In genomic region chr1:58713893-58714231, GRCm38 (mm10) we compare ENCODE assay signal across 10 mouse cellular contexts. TPM values are rescaled to one million over a fixed set of nuclear protein-coding genes. Genes with fewer than 3 reads are reported as not detected.
A peak's percentile ranks its signal among the peaks of the same experiment; 100 is the strongest.
DNase-seq lines count a peak whose midpoint lies in the region; ATAC-seq lines count a peak whose summit lies in the region.
"Had no signal": no experiment of that assay in that cellular context is flagged by ENCODE, and none has a peak within 500 bp of the region (broad histone marks: within the 10 kb centered on the region; RNA-seq: fewer than 3 reads in every experiment).

No protein-coding gene starts in this region.

- intact Hi-C loops in left cerebral cortex, postnatal 4 days (cut with DNase I) = no loop called here
- intact Hi-C loops in gastrocnemius, postnatal 14 days (cut with DNase I; ENCODE audit: low total_unique reads) = no loop called here

- H3K4me3 ChIP-seq in liver, embryonic 13.5 days (replicated peaks) = peak overlapping the region; percentile 78
- H3K4me3 ChIP-seq in neural tube, embryonic 12.5 days = peak overlapping the region; percentile 64

- peak overlapping the region; percentile 96 for H3K27ac ChIP-seq in liver, embryonic 13.5 days
- H3K27ac ChIP-seq in neural tube, embryonic 12.5 days = no peak overlapping the region

- no peak for ATAC-seq in liver, embryonic 13.5 days (ENCODE audit: low read depth)
- ATAC-seq in neural tube, embryonic 12.5 days (ENCODE audit: low FRiP score, low read depth) = no peak
- ATAC-seq: Patski had no signal

- peak overlapping the region; percentile 78 for H3K9ac ChIP-seq in liver, embryonic 13.5 days
- peak overlapping the region; percentile 57; the same call in 1 of the 2 replicates for H3K9ac ChIP-seq in neural tube, embryonic 12.5 days

- WGBS in liver, embryonic 13.5 days (ENCODE audit: insufficient replicate concordance) = 31% methylated on average over 4 of the region's 4 CpGs
- 57% methylated on average over 4 of the region's 4 CpGs for WGBS in neural tube, embryonic 12.5 days

- peak overlapping the region; percentile 77 for H3K4me2 ChIP-seq in liver, embryonic 13.5 days
- H3K4me2 ChIP-seq in neural tube, embryonic 12.5 days (replicated peaks) = peak overlapping the region; percentile 70

- H3K27me3 ChIP-seq in liver, embryonic 13.5 days = no peaks in the 10 kb centered on the region
- H3K27me3 ChIP-seq in neural tube, embryonic 12.5 days (replicated peaks) = no peaks in the 10 kb centered on the region
- H3K27me3 ChIP-seq: Patski had no signal

- H3K9me3 ChIP-seq in liver, embryonic 13.5 days (replicated peaks) = no peaks in the 10 kb centered on the region
- H3K9me3 ChIP-seq in neural tube, embryonic 12.5 days = no peaks in the 10 kb centered on the region

- peaks cover 45% of the 10 kb centered on the region for H3K4me1 ChIP-seq in liver, embryonic 13.5 days (replicated peaks)
- H3K4me1 ChIP-seq in neural tube, embryonic 12.5 days = peaks cover 6% of the 10 kb centered on the region; the same call in 1 of the 2 replicates

- peaks cover 19% of the 10 kb centered on the region for H3K36me3 ChIP-seq in liver, embryonic 13.5 days
- H3K36me3 ChIP-seq in neural tube, embryonic 12.5 days = no peaks in the 10 kb centered on the region

- peak; percentile 71 for DNase-seq in left cerebral cortex, postnatal 4 days
- DNase-seq in left cerebral cortex, adult 11 months (ENCODE audit: low spot score) = no peak
- peak; percentile 82 to 84 for DNase-seq in cerebellum, adult 18-20 months
- DNase-seq in gastrocnemius, postnatal 14 days = peak; percentile 69
- DNase-seq in induced T-regulatory cell, adult 2 months (ENCODE audit: low read depth) = peak; percentile 51
- no peak for DNase-seq in liver, embryonic 13.5 days
- no peak for DNase-seq in spleen, postnatal 4 days (ENCODE audit: low spot score in 2 of 2)

RNA-seq across cellular contexts. Expression of gene Cflar, which starts 2.6 kb away (rescaled TPM):
- total RNA-seq in left cerebral cortex, postnatal 4 days (2021) = 10 to 100 TPM; 25.7 to 38.9 TPM
- 10 to 100 TPM; 32.9 to 43.5 TPM for total RNA-seq in gastrocnemius, postnatal 14 days (2021)
- 12.7 and 16.3 TPM in 2 replicates for polyA plus RNA-seq in liver, embryonic 13.5 days (2015; fragmentation: Nextera tagmentation; extraction: Ambion mirVana)
- polyA plus RNA-seq in neural tube, embryonic 12.5 days (2016; fragmentation: Nextera tagmentation; extraction: Ambion mirVana) = 21.5 and 22.8 TPM in 2 replicates

RNA-seq across cellular contexts. Expression of gene Als2cr12, which starts 18.1 kb away (rescaled TPM):
- total RNA-seq in left cerebral cortex, postnatal 4 days (2021) = not detected
- not detected for total RNA-seq in gastrocnemius, postnatal 14 days (2021)
- not detected in 2 replicates for polyA plus RNA-seq in liver, embryonic 13.5 days (2015; fragmentation: Nextera tagmentation; extraction: Ambion mirVana)
- not detected in 2 replicates for polyA plus RNA-seq in neural tube, embryonic 12.5 days (2016; fragmentation: Nextera tagmentation; extraction: Ambion mirVana)
- total RNA-seq: left cerebral cortex, postnatal 10 days had no signal

Comparison
In these comparisons a context has a peak if more than half of its experiments do, and no peak if none do; other contexts are left out.
1. DNase-seq: peak in left cerebral cortex, postnatal 4 days (single experiment), cerebellum, adult 18-20 months (2 of 2), gastrocnemius, postnatal 14 days (single experiment) and induced T-regulatory cell, adult 2 months (single experiment); none in left cerebral cortex, adult 11 months (single experiment), liver, embryonic 13.5 days (single experiment) and spleen, postnatal 4 days (0 of 2).